Mouse (Mus musculus) limb, embryonic 14.5 days (tissue): ENCODE measurements around the gene Tesk1. TPM values are rescaled to one million over a fixed set of nuclear protein-coding genes. Genes with fewer than 3 reads are reported as not detected.

Experiments
- ATAC-seq: fragments of 200-750 bp; cut with Nextera tagmentation; 2 replicates; pipeline ENCODE4 v1.8.0; 2017; ENCODE audit warnings: low read depth, moderate number of reproducible peaks, moderate TSS enrichment; ENCODE audit not compliant: low FRiP score
- DNase-seq: peaks from one replicate; pipeline ENCODE4 v3.0.0-alpha.2; 2015; ENCODE audit warnings: low spot score
- H3K27ac ChIP-seq: fragments of 300-500 bp; sonication (generic); replicated peaks from 2 replicates; pipeline ENCODE4 v1.5.1; 2014; ENCODE audit warnings: low read depth, mild to moderate bottlenecking, low read length, moderate library complexity, mixed read lengths
- H3K27me3 ChIP-seq: fragments of 300-500 bp; sonication (generic); 2 replicates; pipeline ENCODE4 v1.6.1; 2014; ENCODE audit warnings: low read length, mixed read lengths; ENCODE audit not compliant: control insufficient read depth, insufficient read depth
- H3K36me3 ChIP-seq: fragments of 300-500 bp; sonication (generic); 2 replicates; pipeline ENCODE4 v1.6.1; 2014; ENCODE audit warnings: mild to moderate bottlenecking, low read length, moderate library complexity, mixed read lengths; ENCODE audit not compliant: control insufficient read depth, insufficient read depth
- H3K4me1 ChIP-seq: fragments of 300-500 bp; sonication (generic); 2 replicates; pipeline ENCODE4 v1.6.1; 2014; ENCODE audit warnings: antibody characterized with exemption, low read length, mixed read lengths; ENCODE audit not compliant: control insufficient read depth, insufficient read depth
- H3K4me2 ChIP-seq: fragments of 300-500 bp; sonication (generic); replicated peaks from 2 replicates; pipeline ENCODE4 v1.6.1; 2014; ENCODE audit warnings: low read depth, mild to moderate bottlenecking, low read length, moderate library complexity; ENCODE audit not compliant: severe bottlenecking
- H3K4me3 ChIP-seq: fragments of 300-500 bp; sonication (generic); replicated peaks from 2 replicates; pipeline ENCODE4 v1.5.1; 2014; ENCODE audit warnings: low read length
- H3K9ac ChIP-seq: fragments of 300-500 bp; sonication (generic); 2 replicates; pipeline ENCODE4 v1.6.1; 2014; ENCODE audit warnings: mild to moderate bottlenecking, low read depth, low read length, moderate library complexity; ENCODE audit not compliant: severe bottlenecking
- H3K9me3 ChIP-seq: fragments of 300-500 bp; sonication (generic); 2 replicates; pipeline ENCODE4 v1.6.1; 2016; ENCODE audit warnings: low read length; ENCODE audit not compliant: control insufficient read depth
- POLR2A ChIP-seq: fragments of 200-500 bp; IDR thresholded peaks from 2 replicates; pipeline ENCODE4 v1.8.0; 2012; ENCODE audit warnings: inconsistent platforms, mild to moderate bottlenecking, moderate library complexity, borderline replicate concordance; ENCODE audit not compliant: insufficient read depth, insufficient read length; ENCODE audit errors: extremely low read depth
- WGBS: fragments of 180-500 bp; shearing (Covaris S2); extraction: QIAGEN DNeasy Blood & Tissue Kit; methylation state at CpG from one replicate; pipeline ENCODE4 v1.1.7; 2014; 5-methylcytosine and 5-hydroxymethylcytosine counted together
- polyA plus RNA-seq, 2 experiments: library from polyadenylated mRNA; depleted of rRNA in 1 of 2; stranded (reverse) in 1 of 2; unstranded in 1 of 2; fragments of >200 nt; fragmentation: Nextera tagmentation in 1 of 2; extraction: Ambion mirVana in 1 of 2; gene quantifications; 2 replicates each; pipeline versions ENCODE4 v1.2.1 to v1.2.3; 2012 to 2014

The Tesk1 gene
- polyA plus RNA-seq (2012; rRNA removed) (47.4 and 63.1 TPM in 2 replicates), polyA plus RNA-seq (2014; fragmentation: Nextera tagmentation; extraction: Ambion mirVana) (15.8 and 17.6 TPM in 2 replicates)

DNA sequence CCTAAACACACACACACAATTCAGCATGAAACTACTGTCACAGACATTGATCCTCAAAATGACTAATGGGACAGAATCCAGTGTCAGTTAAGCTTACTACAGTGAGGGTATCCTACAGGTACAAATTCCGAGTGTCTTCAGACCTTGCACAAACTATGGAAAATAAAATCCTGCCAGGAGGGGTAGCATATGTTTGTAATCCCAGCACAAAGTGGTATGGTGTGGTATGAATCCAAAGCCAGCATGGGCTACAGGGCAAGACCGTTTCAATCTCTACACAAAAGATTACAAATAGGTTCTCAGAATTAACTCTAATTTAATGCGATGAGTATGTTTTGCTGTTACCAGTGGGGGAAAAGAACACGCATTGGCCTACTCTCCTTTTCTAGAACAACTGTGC is at the start of gene Tesk1:
Gene Tesk1 (plus strand): TSS at position 301 of the 400 bp plus-strand sequence.
- H3K4me3 ChIP-seq, result peak within 1 kb of the TSS; percentile 94
- TF ChIP-seq POLR2A, result no peak
- H3K9me3 ChIP-seq, result no peaks in the 10 kb centered on the region
- H3K27me3 ChIP-seq, result no peaks in the 10 kb centered on the region
- DNase-seq (no peak), ATAC-seq (no peak)
- H3K4me1 ChIP-seq, result peaks cover 11% of the 10 kb centered on the region
- peaks cover 21% of the 10 kb centered on the region for H3K36me3 ChIP-seq
- H3K9ac ChIP-seq, result peak within 1 kb of the TSS; percentile 96
- WGBS, result 19% methylated on average over 4 of the region's 4 CpGs
- H3K27ac ChIP-seq, result peak within 1 kb of the TSS; percentile 91
- peak within 1 kb of the TSS; percentile 95 for H3K4me2 ChIP-seq

DNA sequence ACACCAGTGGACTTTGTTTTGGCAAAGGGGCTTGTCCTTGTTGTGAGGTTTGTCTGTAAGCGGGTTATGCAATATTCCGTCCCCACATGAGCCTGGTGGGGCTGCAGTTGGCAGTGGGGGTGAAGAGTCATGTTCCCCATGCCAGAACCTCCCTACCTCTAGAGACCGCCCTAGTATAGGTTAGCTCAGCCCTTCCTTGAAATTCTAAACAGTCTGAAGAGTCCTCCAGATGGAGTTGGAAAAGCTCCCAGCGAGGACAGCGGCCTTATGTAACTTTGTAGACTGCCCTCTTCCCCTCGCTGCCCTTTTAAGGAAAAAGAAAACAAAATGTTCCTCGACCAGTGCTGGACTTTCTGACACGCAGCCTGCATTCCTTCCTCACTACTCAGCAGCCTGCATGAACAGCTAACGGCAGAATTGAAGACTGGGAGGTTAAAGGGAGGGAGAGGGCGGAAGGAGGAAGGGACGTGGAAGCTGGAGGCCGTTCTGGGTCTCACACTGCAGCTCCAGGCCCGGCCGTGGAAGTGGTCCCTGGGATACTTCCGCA is 47.3 kb upstream of the Tesk1 start:
- DNase-seq (peak; percentile 58), ATAC-seq (no peak)
- no peaks in the 10 kb centered on the region for H3K27me3 ChIP-seq
- no peak overlapping the region for H3K4me3 ChIP-seq
- H3K36me3 ChIP-seq, result no peaks in the 10 kb centered on the region
- no peaks in the 10 kb centered on the region for H3K9me3 ChIP-seq
- no peak overlapping the region for H3K4me2 ChIP-seq
- WGBS, result 46% methylated on average over 15 of the region's 15 CpGs
- H3K4me1 ChIP-seq, result peaks cover 24% of the 10 kb centered on the region
- TF ChIP-seq POLR2A, result no peak
- peak overlapping the region; percentile 45 for H3K27ac ChIP-seq
- H3K9ac ChIP-seq, result no peak overlapping the region

- DNase-seq (no peak), ATAC-seq (no peak)
- H3K9ac ChIP-seq, result no peak overlapping the region
- peaks cover 31% of the 10 kb centered on the region for H3K4me1 ChIP-seq
- H3K4me2 ChIP-seq, result no peak overlapping the region
- no peaks in the 10 kb centered on the region for H3K27me3 ChIP-seq
- no peaks in the 10 kb centered on the region for H3K9me3 ChIP-seq
- H3K36me3 ChIP-seq, result no peaks in the 10 kb centered on the region
- WGBS, result 85% methylated on average over 5 of the region's 5 CpGs
- TF ChIP-seq POLR2A, result no peak
- peak overlapping the region; percentile 45; the same call in 1 of the 2 replicates for H3K27ac ChIP-seq
- H3K4me3 ChIP-seq, result no peak overlapping the region
These were observed 46.6 kb upstream of the Tesk1 start for GRCm38 (mm10) chr4:43395147-43395546.

- Histone ChIP-seq H3K4me2 (no peak overlapping the region), H3K36me3 (no peaks in the 10 kb centered on the region), H3K4me1 (peaks cover 35% of the 10 kb centered on the region), H3K9ac (no peak overlapping the region), H3K9me3 (no peaks in the 10 kb centered on the region), H3K27me3 (no peaks in the 10 kb centered on the region), H3K27ac (no peak overlapping the region), H3K4me3 (no peak overlapping the region)
- WGBS, result 69% methylated on average over 9 of the region's 9 CpGs
- no peak for DNase-seq
- no peak for TF ChIP-seq POLR2A
- no peak for ATAC-seq
These were observed 45.9 kb upstream of the Tesk1 start for GRCm38 (mm10) chr4:43395836-43396235.

- Histone ChIP-seq H3K9ac (no peak overlapping the region), H3K27me3 (no peaks in the 10 kb centered on the region), H3K27ac (no peak overlapping the region), H3K4me1 (peaks cover 40% of the 10 kb centered on the region), H3K4me2 (no peak overlapping the region), H3K36me3 (no peaks in the 10 kb centered on the region), H3K9me3 (no peaks in the 10 kb centered on the region), H3K4me3 (no peak overlapping the region)
- TF ChIP-seq POLR2A, result no peak
- ATAC-seq (no peak), DNase-seq (no peak)
- WGBS, result 73% methylated on average over 5 of the region's 5 CpGs
These were observed 45.4 kb upstream of the Tesk1 start for GRCm38 (mm10) chr4:43396381-43396780.
